Mouse (Mus musculus): ENCODE results near the gene Zcchc4. TPM values are rescaled to one million over a fixed set of nuclear protein-coding genes. Genes with fewer than 3 reads are reported as not detected.

The Zcchc4 gene
- polyA plus RNA-seq, 1 experiment from 2014 or later, result 10.7 TPM

DNA sequence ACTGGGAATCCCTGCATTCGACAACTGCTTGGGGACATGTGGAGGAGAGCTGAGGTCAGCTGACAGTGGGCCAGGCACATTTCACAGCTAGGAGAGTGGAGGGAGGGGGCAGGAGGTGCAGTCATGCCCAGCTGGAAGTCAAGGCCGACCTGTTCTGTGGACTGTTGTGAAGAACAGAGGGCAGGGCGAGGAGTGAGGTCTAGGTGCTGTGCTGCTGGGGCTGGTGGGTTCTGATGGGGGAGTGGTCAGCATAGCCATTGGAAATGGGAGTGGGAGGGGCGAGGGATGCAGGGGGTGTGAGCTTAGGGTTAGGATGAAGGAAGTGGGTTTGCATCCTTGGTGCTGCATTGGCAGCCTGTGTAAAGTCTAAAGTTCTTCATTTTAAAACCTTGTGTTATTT lies 30.6 kb downstream of the Zcchc4 start:
- Histone ChIP-seq H3K4me2 (no peak overlapping the region), H3K9ac (no peak overlapping the region), H3K36me3 (0 out of 2 replicates have a peak, but pooled peaks cover 4% of the 10 kb centered on the region), H3K4me1 (replicated peaks) (no peaks in the 10 kb centered on the region), H3K27me3 (no peaks in the 10 kb centered on the region), H3K4me3 (no peak overlapping the region), H3K9me3 (no peaks in the 10 kb centered on the region), H3K27ac (replicated peaks) (no peak overlapping the region)
- ATAC-seq (ENCODE audit: low FRiP score, low read depth), result no peak
- 83% methylated on average over 4 of the region's 4 CpGs for WGBS

DNA sequence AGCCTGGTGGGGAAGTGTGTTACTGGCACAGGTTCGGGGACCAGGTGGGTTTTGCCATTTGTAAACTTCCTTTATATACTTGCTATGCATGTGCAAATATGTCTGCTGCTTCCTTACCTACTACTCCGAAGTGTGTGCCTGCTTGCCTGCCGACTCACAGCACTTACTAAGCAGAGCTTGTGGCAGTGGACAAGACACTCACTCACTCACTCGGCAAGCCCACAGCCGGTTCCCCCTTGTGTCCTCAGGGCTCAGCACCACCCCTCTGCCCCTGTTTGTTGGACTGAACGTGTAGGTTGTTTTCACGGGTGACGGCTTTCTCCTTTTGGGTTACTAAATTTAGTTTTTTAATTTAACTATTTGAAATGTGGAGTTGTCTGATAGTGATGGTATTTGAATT lies 31.1 kb downstream of the Zcchc4 start:
- no peaks in the 10 kb centered on the region for H3K9me3 ChIP-seq
- H3K4me2 ChIP-seq, result no peak overlapping the region
- H3K4me1 ChIP-seq (replicated peaks), result no peaks in the 10 kb centered on the region
- no peak for ATAC-seq (ENCODE audit: low FRiP score, low read depth)
- no peak overlapping the region for H3K9ac ChIP-seq
- H3K27me3 ChIP-seq, result no peaks in the 10 kb centered on the region
- H3K36me3 ChIP-seq, result 0 out of 2 replicates have a peak, but pooled peaks cover 4% of the 10 kb centered on the region
- WGBS, result 79% methylated on average over 8 of the region's 8 CpGs
- H3K4me3 ChIP-seq, result no peak overlapping the region
- no peak overlapping the region for H3K27ac ChIP-seq (replicated peaks)

DNA sequence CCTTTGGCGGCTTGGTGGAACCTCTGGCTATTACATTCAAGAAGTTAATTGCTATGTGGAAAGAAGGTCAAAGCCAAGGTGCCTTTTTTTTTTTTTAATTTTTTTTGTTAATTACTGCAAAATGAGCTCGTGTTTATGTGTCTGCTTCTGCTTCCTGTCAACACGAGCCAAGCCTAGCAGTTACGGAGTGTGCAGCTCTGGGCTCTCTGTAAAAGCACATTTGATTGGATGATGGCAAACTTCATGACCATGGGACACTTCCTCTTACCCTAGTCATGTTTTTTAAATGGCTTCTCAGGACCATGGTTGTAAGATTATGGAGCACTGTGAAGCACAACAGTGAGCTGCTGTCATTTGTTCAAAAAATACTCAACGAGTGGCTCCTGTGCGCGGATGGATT lies 31.8 kb downstream of the Zcchc4 start:
- Histone ChIP-seq H3K27me3 (no peaks in the 10 kb centered on the region), H3K9ac (no peak overlapping the region), H3K36me3 (0 out of 2 replicates have a peak, but pooled peaks cover 4% of the 10 kb centered on the region), H3K27ac (replicated peaks) (no peak overlapping the region), H3K4me2 (no peak overlapping the region), H3K4me1 (replicated peaks) (no peaks in the 10 kb centered on the region), H3K9me3 (no peaks in the 10 kb centered on the region), H3K4me3 (no peak overlapping the region)
- 89% methylated on average over 7 of the region's 7 CpGs for WGBS
- ATAC-seq (ENCODE audit: low FRiP score, low read depth), result no peak

DNA sequence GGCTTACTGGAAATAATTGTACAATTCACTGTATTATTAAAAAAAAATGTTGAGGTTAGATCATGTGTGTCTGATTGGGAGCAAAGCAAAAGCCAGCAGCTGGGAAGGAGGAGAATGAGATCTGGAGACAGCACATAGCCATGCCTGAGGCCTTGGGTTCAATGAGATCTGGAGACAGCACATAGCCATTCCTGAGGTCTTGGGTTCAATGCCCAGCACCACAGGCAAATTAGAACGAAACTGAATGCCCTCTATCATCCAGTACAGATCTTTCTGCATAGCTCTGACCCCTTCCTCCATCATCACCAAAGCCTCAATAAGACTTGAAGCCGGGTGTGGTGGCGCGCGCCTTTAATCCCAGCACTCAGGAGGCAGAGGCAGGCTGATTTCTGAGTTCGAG lies 35.2 kb downstream of the Zcchc4 start:
- WGBS, result 98% methylated on average over 6 of the region's 6 CpGs
- H3K27ac ChIP-seq (replicated peaks), result no peak overlapping the region
- H3K4me2 ChIP-seq, result no peak overlapping the region
- H3K9ac ChIP-seq, result no peak overlapping the region
- no peaks in the 10 kb centered on the region for H3K27me3 ChIP-seq
- H3K4me3 ChIP-seq, result no peak overlapping the region
- 0 out of 2 replicates have a peak, but pooled peaks cover 4% of the 10 kb centered on the region for H3K36me3 ChIP-seq
- no peaks in the 10 kb centered on the region for H3K9me3 ChIP-seq
- no peak for ATAC-seq (ENCODE audit: low FRiP score, low read depth)
- no peaks in the 10 kb centered on the region for H3K4me1 ChIP-seq (replicated peaks)

DNA sequence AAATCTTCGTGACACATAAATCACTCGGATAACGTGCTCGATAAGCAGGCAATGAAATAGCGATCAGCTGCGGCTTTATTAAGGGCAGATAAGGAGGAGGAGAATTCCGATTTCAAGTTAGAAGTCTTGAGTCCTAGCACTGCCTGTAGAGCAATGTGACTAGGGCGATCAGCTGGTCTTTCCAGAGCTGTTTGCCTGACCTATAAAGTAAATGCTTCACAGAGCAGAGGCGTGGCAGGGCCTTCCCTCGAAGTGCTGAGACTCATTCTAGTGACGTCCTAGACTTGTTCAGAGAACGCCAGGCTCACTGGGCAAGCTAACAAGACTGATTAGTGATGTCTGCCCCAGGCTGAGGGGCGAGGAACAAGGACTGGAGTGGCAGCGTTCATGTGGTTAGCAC lies 35.8 kb downstream of the Zcchc4 start:
- WGBS, result 94% methylated on average over 14 of the region's 14 CpGs
- Histone ChIP-seq H3K9ac (no peak overlapping the region), H3K27ac (replicated peaks) (no peak overlapping the region), H3K9me3 (no peaks in the 10 kb centered on the region), H3K36me3 (0 out of 2 replicates have a peak, but pooled peaks cover 4% of the 10 kb centered on the region), H3K4me3 (no peak overlapping the region), H3K4me2 (no peak overlapping the region), H3K27me3 (no peaks in the 10 kb centered on the region), H3K4me1 (replicated peaks) (no peaks in the 10 kb centered on the region)
- ATAC-seq (ENCODE audit: low FRiP score, low read depth), result no peak

GRCm38 (mm10) chr5:52812456-52812855 lies 37.2 kb downstream of the Zcchc4 start:
- no peaks in the 10 kb centered on the region for H3K9me3 ChIP-seq
- H3K4me1 ChIP-seq (replicated peaks), result no peaks in the 10 kb centered on the region
- H3K4me2 ChIP-seq, result no peak overlapping the region
- 78% methylated on average over 10 of the region's 10 CpGs for WGBS
- no peak overlapping the region for H3K4me3 ChIP-seq
- no peaks in the 10 kb centered on the region for H3K27me3 ChIP-seq
- no peak overlapping the region for H3K27ac ChIP-seq (replicated peaks)
- ATAC-seq (ENCODE audit: low FRiP score, low read depth), result no peak
- 0 out of 2 replicates have a peak, but pooled peaks cover 4% of the 10 kb centered on the region for H3K36me3 ChIP-seq
- H3K9ac ChIP-seq, result no peak overlapping the region

- Histone ChIP-seq H3K27me3 (no peaks in the 10 kb centered on the region), H3K9ac (no peak overlapping the region), H3K27ac (replicated peaks) (no peak overlapping the region), H3K36me3 (0 out of 2 replicates have a peak, but pooled peaks cover 4% of the 10 kb centered on the region), H3K9me3 (no peaks in the 10 kb centered on the region), H3K4me3 (no peak overlapping the region), H3K4me2 (no peak overlapping the region), H3K4me1 (replicated peaks) (no peaks in the 10 kb centered on the region)
- 86% methylated on average over 7 of the region's 7 CpGs for WGBS
- no peak for ATAC-seq (ENCODE audit: low FRiP score, low read depth)
These were observed 38.1 kb downstream of the Zcchc4 start for GRCm38 (mm10) chr5:52813312-52813711.

DNA sequence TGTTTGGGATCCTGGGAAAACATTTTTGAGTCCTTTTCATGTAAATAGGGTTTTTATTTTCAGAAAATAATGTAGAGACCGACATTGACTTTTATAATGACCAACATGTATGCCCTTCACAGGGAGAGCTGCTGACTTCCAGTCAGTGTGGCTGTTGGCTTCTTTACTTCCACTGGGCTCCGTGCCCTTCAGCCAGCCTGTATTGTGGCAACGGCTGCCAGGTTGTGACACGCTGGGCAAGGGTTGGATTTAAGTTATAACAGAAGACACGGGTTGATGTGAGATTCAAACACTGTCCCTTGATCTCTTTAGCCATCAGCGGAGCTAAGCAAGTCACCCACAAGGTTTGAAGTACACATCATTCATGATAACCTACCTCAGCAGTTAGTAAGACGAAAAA lies 43.5 kb downstream of the Zcchc4 start:
- Histone ChIP-seq H3K9me3 (no peaks in the 10 kb centered on the region), H3K27ac (replicated peaks) (no peak overlapping the region), H3K4me2 (no peak overlapping the region), H3K4me1 (replicated peaks) (no peaks in the 10 kb centered on the region), H3K27me3 (no peaks in the 10 kb centered on the region), H3K36me3 (peaks cover 6% of the 10 kb centered on the region; the same call in 1 of the 2 replicates), H3K4me3 (no peak overlapping the region), H3K9ac (no peak overlapping the region)
- no peak for ATAC-seq (ENCODE audit: low FRiP score, low read depth)
- 94% methylated on average over 7 of the region's 7 CpGs for WGBS

GRCm38 (mm10) chr5:52821691-52822090 lies 46.5 kb downstream of the Zcchc4 start:
- no peak overlapping the region for H3K9ac ChIP-seq

GRCm38 (mm10) chr5:52827923-52828322 lies 52.7 kb downstream of the Zcchc4 start:
- ATAC-seq (ENCODE audit: low FRiP score, low read depth), result no peak
- H3K27ac ChIP-seq (replicated peaks), result no peak overlapping the region
- H3K27me3 ChIP-seq, result no peaks in the 10 kb centered on the region
- H3K36me3 ChIP-seq, result no peaks in the 10 kb centered on the region
- H3K4me3 ChIP-seq, result no peak overlapping the region
- WGBS, result 90% methylated on average over 4 of the region's 4 CpGs
- peaks cover 3% of the 10 kb centered on the region; the same call in 1 of the 2 replicates for H3K4me1 ChIP-seq (replicated peaks)
- no peaks in the 10 kb centered on the region for H3K9me3 ChIP-seq
- H3K9ac ChIP-seq, result no peak overlapping the region
- H3K4me2 ChIP-seq, result no peak overlapping the region

More at GRCm38 (mm10) chr5:52821691-52822090, 46.5 kb downstream of the Zcchc4 start:
- Histone ChIP-seq H3K9me3 (no peaks in the 10 kb centered on the region), H3K4me3 (no peak overlapping the region), H3K27ac (replicated peaks) (no peak overlapping the region), H3K36me3 (peaks cover 6% of the 10 kb centered on the region; the same call in 1 of the 2 replicates), H3K27me3 (no peaks in the 10 kb centered on the region), H3K4me1 (replicated peaks) (no peaks in the 10 kb centered on the region), H3K4me2 (no peak overlapping the region)
- 37% methylated on average over 3 of the region's 3 CpGs for WGBS
- ATAC-seq (ENCODE audit: low FRiP score, low read depth), result no peak

DNA sequence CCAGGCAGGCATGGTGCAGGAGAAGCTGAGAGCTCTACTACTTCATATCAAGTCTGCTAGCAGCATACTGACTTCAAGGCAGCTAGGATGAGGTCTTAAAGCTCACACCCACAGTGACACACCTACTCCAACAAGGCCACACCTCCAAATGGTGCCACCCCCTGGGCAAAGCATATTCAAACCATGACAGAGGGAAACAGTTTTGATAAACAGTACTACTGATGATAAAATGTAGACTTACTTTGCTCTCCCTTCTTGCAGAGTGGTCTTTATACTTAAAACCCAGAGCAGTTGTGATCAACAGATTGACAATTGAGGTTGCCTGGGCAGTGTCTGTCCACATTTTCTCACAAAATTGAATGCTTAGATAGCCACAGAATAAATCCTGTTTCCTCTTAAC lies 57.8 kb downstream of the Zcchc4 start:
- ATAC-seq (ENCODE audit: low FRiP score, low read depth), result no peak
- peaks cover 28% of the 10 kb centered on the region for H3K4me1 ChIP-seq (replicated peaks)
- H3K4me2 ChIP-seq, result peak overlapping the region; percentile 87
- H3K27me3 ChIP-seq, result no peaks in the 10 kb centered on the region
- peaks cover 10% of the 10 kb centered on the region for H3K36me3 ChIP-seq
- peak overlapping the region; percentile 96 for H3K9ac ChIP-seq
- H3K4me3 ChIP-seq, result peak overlapping the region; percentile 89
- peak overlapping the region; percentile 90 for H3K27ac ChIP-seq (replicated peaks)
- H3K9me3 ChIP-seq, result no peaks in the 10 kb centered on the region

DNA sequence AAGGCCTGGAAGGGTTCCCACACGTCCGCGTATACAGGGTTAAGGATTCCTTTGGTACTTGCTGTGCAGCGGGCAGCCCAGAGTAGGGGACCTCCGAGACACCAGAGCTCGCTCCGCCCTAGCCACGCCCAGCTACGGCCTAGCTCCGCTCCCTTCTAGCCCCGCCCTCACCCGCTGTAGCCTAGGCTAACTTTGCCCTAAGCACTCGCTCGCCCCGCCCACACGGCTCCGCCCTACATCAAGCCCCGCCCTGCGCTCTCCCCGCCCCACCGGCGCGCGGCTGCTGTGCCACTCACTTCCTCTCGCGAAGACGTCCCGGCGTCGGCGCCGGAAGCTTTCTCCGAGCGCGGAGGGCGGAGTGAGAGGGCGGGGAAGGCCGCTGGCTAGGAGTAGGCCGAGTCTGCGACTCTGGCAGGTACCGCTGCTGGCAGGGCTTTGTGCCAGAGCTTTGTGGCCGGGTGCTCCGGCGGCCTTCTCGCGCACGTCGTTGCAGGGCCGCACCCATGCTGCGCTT lies 58.6 kb downstream of the Zcchc4 start, which contains the start of gene Anapc4:
TSS of gene Anapc4 (plus strand) at position 252 of the 514 bp plus-strand sequence.
- Histone ChIP-seq H3K9ac (peak within 1 kb of the TSS; percentile 96), H3K4me2 (peak within 1 kb of the TSS; percentile 87), H3K4me3 (peak within 1 kb of the TSS; percentile 89), H3K4me1 (replicated peaks) (peaks cover 28% of the 10 kb centered on the region), H3K9me3 (no peaks in the 10 kb centered on the region), H3K36me3 (peaks cover 10% of the 10 kb centered on the region), H3K27me3 (no peaks in the 10 kb centered on the region), H3K27ac (replicated peaks) (peak within 1 kb of the TSS; percentile 90)
- under 1% methylated on average over 47 of the region's 50 CpGs for WGBS
- ATAC-seq (ENCODE audit: low FRiP score, low read depth), result peak; percentile 99

GRCm38 (mm10) chr5:52834386-52834785 lies 59.2 kb downstream of the Zcchc4 start:
- Histone ChIP-seq H3K4me3 (peak overlapping the region; percentile 89), H3K4me1 (replicated peaks) (peaks cover 28% of the 10 kb centered on the region), H3K36me3 (peaks cover 10% of the 10 kb centered on the region), H3K27me3 (no peaks in the 10 kb centered on the region), H3K9ac (peak overlapping the region; percentile 96), H3K27ac (replicated peaks) (peak overlapping the region; percentile 90), H3K9me3 (no peaks in the 10 kb centered on the region), H3K4me2 (peak overlapping the region; percentile 87)
- no peak; the same call in 1 of the 2 replicates for ATAC-seq (ENCODE audit: low FRiP score, low read depth)
- 11% methylated on average over 8 of the region's 8 CpGs for WGBS

Data from hindbrain, embryonic 15.5 days (tissue).